In genomic region chr16:11303741-11304140, GRCm38 (mm10) we compare ENCODE assay signal across 42 mouse cellular contexts. TPM values are rescaled to one million over a fixed set of nuclear protein-coding genes. Genes with fewer than 3 reads are reported as not detected.
"Had no signal": no experiment of that assay in that cellular context is flagged by ENCODE, and none has a peak within 500 bp of the region (broad histone marks: within the 10 kb centered on the region; RNA-seq: fewer than 3 reads in every experiment).

No protein-coding gene starts in this region.

- H3K9ac ChIP-seq: limb, embryonic 12.5 days; limb, embryonic 13.5 days; limb, embryonic 15.5 days; liver, embryonic 12.5 days; liver, embryonic 13.5 days; liver, embryonic 14.5 days; liver, embryonic 15.5 days; liver, postnatal 0 days; lung, embryonic 14.5 days; lung, embryonic 15.5 days; midbrain, embryonic 12.5 days; midbrain, embryonic 13.5 days; midbrain, embryonic 15.5 days; neural tube, embryonic 12.5 days had no signal

- H3K9me3 ChIP-seq: limb, embryonic 10.5 days; limb, embryonic 12.5 days; limb, embryonic 13.5 days; limb, embryonic 15.5 days; liver, embryonic 12.5 days; liver, embryonic 13.5 days; liver, embryonic 15.5 days; lung, embryonic 15.5 days; megakaryocyte, embryonic 14.5 days; midbrain, embryonic 10.5 days; midbrain, embryonic 12.5 days; midbrain, embryonic 13.5 days; midbrain, embryonic 15.5 days; neural tube, embryonic 12.5 days had no signal

- DNase-seq: left cerebral cortex, postnatal 4 days; liver; liver, embryonic 13.5 days; liver, postnatal 0 days; lung, adult 18-20 months; lung, adult 2 months; lung, embryonic 14.5 days; lung, postnatal 10 days; lung, postnatal 14 days; lung, postnatal 36 days; lung, postnatal 4 days; midbrain, embryonic 14.5 days had no signal

- H3K27me3 ChIP-seq: limb, embryonic 12.5 days; limb, embryonic 13.5 days; limb, embryonic 15.5 days; liver, embryonic 12.5 days; liver, embryonic 13.5 days; liver, embryonic 15.5 days; lung, embryonic 15.5 days; megakaryocyte, embryonic 14.5 days; midbrain, embryonic 12.5 days; midbrain, embryonic 13.5 days; midbrain, embryonic 15.5 days; neural tube, embryonic 12.5 days had no signal

- H3K4me3 ChIP-seq: limb, embryonic 10.5 days; limb, embryonic 12.5 days; limb, embryonic 13.5 days; limb, embryonic 15.5 days; liver, embryonic 12.5 days; liver, embryonic 13.5 days; liver, embryonic 15.5 days; lung, embryonic 15.5 days; megakaryocyte, embryonic 14.5 days; midbrain, embryonic 10.5 days; midbrain, embryonic 12.5 days; midbrain, embryonic 13.5 days; midbrain, embryonic 15.5 days; myocyte; neural tube, embryonic 12.5 days had no signal

- H3K4me1 ChIP-seq: limb, embryonic 10.5 days; limb, embryonic 12.5 days; limb, embryonic 13.5 days; limb, embryonic 15.5 days; liver, embryonic 15.5 days; lung, embryonic 15.5 days; midbrain, embryonic 10.5 days; midbrain, embryonic 12.5 days; midbrain, embryonic 13.5 days; midbrain, embryonic 15.5 days; neural tube, embryonic 12.5 days had no signal

- H3K27ac ChIP-seq: limb, embryonic 10.5 days; limb, embryonic 12.5 days; limb, embryonic 13.5 days; limb, embryonic 15.5 days; liver, embryonic 12.5 days; liver, embryonic 13.5 days; liver, embryonic 14.5 days; liver, embryonic 15.5 days; lung, embryonic 15.5 days; macrophage; midbrain, embryonic 10.5 days; midbrain, embryonic 12.5 days; midbrain, embryonic 13.5 days; midbrain, embryonic 15.5 days; neural tube, embryonic 12.5 days had no signal

- H3K36me3 ChIP-seq: limb, embryonic 10.5 days; limb, embryonic 12.5 days; limb, embryonic 13.5 days; limb, embryonic 15.5 days; liver, embryonic 12.5 days; liver, embryonic 13.5 days; liver, embryonic 15.5 days; lung, embryonic 15.5 days; midbrain, embryonic 10.5 days; midbrain, embryonic 12.5 days; midbrain, embryonic 13.5 days; midbrain, embryonic 15.5 days; neural tube, embryonic 12.5 days had no signal

- H3K4me2 ChIP-seq: limb, embryonic 12.5 days; limb, embryonic 13.5 days; limb, embryonic 15.5 days; liver, embryonic 11.5 days; liver, embryonic 12.5 days; liver, embryonic 13.5 days; liver, embryonic 15.5 days; lung, embryonic 14.5 days; lung, embryonic 15.5 days; midbrain, embryonic 11.5 days; midbrain, embryonic 12.5 days; midbrain, embryonic 13.5 days; midbrain, embryonic 15.5 days; neural tube, embryonic 12.5 days had no signal

RNA-seq across cellular contexts. Expression of gene Tnfrsf17, which starts 9.9 kb away (rescaled TPM):
- total RNA-seq: left cerebral cortex, postnatal 14 days; left cerebral cortex, postnatal 25 days; left cerebral cortex, postnatal 4 days; liver, adult 2 months; megakaryocyte progenitor cell, adult 5-6 weeks; megakaryocyte-erythroid progenitor cell, adult 5-6 weeks; midbrain, postnatal 0 days had no signal
- polyA plus RNA-seq: limb, embryonic 10.5 days; limb, embryonic 11.5 days; limb, embryonic 12.5 days; limb, embryonic 13.5 days; liver, adult 2 months; liver, embryonic 11.5 days; liver, embryonic 12.5 days; liver, embryonic 13.5 days; liver, embryonic 14.5 days; liver, embryonic 15.5 days; liver, embryonic 16.5 days; liver, postnatal 0 days; lung, embryonic 14.5 days; lung, embryonic 15.5 days; lung, embryonic 16.5 days; lung, postnatal 0 days; macrophage; midbrain, embryonic 11.5 days; midbrain, embryonic 12.5 days; midbrain, embryonic 14.5 days; midbrain, embryonic 16.5 days; myocyte; neural tube, embryonic 11.5 days; neural tube, embryonic 12.5 days had no signal
